Mouse (Mus musculus) erythroid progenitor cell, adult 5-6 weeks (primary cell): ENCODE measurements at regions not wholly inside any gene's neighbourhood (a gene's known extent, or its start where the extent isn't known, plus 50 kb on each side); places are given as distances from the start of the nearest gene placed in this dataset.

Source experiments
- ATAC-seq: replicated peaks from 2 replicates; pipeline ENCODE4 v1.8.0; 2016; ENCODE audit warnings: moderate number of reproducible peaks, mild to moderate bottlenecking, moderate TSS enrichment, inconsistent platforms; ENCODE audit not compliant: poor library complexity, low FRiP score, severe bottlenecking

DNA sequence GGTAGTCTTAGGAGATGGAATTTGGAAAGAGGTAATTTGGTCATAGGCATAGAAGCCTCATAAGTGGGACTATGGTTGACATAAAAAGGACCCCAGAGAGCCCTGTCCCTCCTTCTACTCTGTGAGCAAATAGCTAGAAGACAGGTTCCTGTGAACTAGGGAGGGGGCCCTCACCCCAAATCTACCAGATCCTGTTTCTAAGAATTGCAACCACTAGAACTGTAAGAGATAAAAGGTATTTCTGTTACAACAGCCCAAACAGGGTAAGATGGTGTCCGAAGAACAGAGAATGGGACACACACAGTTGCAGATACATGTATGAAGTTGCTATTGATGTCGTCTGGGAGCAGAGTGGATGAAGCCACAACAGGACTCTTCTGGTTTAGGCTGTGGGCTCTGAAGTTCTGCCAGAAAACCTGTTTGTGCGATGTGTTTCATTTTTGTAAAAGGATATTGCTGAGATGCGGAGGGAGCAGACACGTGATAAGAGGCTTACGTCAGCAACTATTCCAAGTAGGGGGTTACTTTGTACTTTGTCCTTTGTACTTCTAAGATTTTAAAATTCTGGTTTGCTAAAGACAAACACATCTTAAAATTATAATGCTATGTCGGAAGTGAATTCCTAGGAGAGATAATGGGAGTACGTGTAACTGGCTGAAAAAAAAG, 164.0 kb downstream of the Usp46 start:
- no peak for ATAC-seq

DNA sequence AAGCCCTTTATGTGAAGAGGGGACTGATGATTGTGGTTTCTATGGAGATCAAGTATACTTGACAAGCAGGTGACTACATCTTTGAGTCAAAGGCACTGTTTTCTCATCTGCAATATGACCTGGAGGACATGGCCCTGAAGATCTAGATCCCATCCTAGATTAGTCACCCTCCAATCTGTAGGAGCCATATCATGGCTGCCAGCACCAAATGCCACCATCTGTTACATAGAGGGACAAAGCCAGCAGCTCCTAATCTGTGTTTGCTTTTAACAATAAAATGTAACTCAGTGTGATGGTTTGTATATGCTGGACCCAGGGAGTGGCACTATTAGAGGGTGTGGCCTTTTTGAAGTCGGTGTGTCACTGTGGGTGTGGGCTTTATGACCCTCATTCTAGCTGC, 156.1 kb downstream of the Usp46 start:
- ATAC-seq, result no peak

DNA sequence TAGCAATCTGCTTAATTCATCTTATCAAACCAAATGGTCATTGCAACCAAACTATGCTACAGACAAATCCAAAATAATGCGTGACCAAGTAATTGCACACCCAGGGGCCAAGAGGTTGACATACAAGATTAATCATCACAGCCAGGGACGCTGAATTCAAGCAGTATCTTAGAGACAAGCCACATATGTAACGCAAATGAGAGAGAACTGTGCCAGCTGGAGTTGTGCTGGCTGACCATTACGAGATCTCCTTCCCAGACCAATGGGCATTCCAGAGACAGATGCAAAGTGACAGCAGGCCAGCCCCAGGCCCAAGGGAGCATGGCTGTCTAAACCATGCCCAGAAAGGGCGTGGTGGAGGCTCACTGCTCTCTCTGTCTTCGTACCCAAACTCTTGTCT, 155.1 kb downstream of the Usp46 start:
- ATAC-seq, result no peak

DNA sequence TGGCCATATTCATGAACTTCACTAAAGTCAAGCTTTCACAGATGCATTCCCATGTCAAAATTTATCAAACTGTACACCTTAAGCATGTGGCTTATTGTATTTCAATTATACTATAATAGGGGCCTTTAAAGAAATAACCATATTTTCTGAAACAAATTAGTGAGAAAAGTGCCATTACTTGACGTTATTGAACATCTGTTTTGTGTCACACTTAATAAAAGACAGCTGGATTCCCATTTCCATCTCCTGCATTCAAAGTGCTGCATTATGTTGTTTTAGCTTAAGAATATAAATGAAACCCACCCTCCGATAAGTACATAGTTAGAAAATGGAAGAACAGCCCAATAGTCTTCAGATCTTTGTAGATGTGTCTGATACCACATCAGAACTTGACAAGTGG, 150.2 kb downstream of the Usp46 start:
- ATAC-seq, result no peak

DNA sequence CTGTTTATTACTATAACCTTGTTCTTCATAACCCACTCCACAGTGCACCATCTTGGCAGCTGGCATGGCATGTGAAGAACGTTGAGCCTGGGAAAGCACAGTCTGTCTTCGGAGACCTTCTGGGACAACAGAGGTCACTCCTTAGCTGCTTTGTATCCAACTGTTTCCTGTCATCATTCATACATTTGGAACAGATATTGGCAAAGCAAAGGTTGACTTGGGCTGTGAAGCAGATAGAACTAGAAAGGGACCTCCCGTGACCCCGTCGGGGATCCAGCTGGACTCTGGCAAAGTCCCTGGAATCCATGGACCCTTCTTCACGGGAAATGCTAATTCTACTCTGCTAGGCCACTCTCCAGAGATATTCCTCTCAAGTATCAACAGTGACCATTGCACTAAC, 148.3 kb downstream of the Usp46 start:
- ATAC-seq, result no peak

DNA sequence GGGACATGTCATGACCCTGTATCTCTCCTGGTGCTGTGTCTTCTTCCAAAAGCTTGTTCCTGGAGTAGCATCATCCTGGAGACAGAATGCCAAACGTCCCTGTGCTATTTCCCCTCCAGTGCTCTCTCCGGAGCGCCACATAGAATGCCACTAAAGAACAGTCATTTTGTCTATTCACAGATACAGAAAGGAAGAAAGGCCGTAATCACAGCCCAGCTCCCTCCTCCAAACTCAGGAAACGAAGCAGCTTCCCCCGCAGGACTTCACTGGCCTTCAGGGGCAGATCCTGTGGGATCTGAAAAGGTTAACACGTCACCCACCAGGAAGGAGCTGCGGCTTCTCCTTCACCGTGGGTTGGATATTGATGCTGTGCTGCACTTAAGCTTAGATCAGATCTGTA, 140.7 kb downstream of the Usp46 start:
- ATAC-seq, result no peak

DNA sequence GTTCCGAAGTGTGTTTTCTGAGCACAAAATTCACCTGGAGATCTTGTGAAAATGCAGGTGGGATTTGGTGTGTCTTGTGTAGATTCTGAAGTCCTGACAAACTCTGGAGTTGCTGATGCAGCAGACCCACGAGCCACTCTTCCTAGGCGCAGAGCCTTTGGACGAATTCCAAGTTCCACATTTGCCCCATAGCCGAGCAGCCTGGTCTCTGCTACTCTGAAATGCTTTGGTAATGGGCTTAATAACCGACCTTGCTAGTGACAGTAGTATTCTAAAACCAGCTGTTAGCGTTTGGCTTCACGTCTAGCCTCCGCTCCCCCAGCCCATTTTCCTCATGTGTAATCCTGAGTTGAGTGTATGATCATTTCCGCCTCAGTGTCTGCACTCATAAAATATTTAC, 139.5 kb downstream of the Usp46 start:
- no peak for ATAC-seq

DNA sequence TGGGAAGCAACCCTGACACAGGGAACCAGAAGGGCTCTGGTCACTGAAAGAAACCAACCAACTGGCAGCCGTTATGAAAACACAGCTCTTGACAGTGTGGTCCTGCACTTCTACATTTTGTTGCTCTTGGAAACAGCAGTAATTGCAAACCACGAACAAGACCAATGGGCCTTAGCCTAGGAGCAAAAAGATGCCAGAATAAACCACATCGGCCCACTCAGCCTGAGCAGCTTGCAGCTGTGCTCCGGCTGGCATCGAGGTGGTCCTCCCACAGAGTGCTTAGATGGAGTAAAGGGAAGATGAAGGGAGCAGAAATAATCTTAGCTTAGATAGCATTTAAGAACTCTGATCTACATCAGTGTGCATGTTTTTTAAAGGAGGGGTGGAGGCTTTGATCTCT, 138.0 kb downstream of the Usp46 start:
- ATAC-seq, result no peak

DNA sequence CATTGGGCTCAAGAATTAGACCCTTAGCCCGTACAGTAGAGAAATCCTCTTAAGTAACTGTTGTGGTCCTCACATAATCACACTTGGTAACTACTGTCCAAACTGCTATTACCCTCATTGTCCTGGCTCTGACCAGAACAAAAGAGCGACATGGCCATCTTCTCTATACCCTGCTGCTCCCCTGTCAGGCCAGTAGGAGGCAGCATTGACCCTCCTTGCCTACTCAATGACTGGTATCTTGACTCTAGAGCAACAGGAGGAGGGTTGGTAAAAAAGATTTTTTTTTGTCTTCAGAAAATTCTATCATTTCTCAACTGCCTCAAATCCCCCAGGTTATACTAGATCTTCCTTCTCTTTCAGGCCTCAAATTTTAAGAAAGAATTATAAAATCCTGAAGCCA, 130.4 kb downstream of the Usp46 start:
- ATAC-seq, result 0 out of 2 replicates have a peak, but pooled peaks have one; percentile 57

DNA sequence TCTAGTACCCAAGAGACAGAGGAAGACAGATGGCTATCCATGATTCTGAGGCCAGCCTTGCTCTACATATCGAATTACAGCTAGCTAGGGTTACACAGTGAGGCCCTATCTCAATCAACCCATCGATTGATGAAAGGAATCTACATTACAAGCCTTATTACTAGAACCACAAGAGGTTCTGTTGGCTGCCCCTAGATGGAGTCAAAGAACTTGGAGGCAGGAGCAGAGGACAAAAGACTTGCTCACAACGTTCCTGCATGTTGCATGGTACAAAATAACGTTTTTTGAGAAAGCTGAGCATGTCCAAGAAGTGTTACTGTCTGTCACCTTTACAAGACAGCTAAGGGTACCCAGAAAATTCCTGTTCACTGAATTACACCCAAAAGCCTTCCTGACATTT, 129.8 kb downstream of the Usp46 start:
- ATAC-seq, result no peak

DNA sequence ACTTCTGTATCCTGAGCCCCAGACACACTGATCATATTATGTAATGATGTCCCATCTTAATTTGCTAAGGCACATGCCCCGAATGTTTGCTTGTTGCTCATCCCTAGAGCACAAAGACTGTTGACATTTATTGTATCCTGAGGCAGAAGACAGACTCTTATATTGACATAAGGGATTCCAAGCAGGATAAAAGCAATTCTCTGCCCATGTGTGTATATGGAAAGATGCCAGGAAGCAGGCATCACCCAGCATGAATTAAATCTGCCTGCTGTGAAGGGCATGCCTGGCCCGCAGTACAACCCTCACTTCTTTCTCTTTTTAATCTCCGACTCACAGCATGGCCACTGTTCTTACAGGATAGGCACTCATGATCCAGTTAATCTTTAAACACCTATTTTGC, 125.3 kb downstream of the Usp46 start:
- no peak for ATAC-seq

DNA sequence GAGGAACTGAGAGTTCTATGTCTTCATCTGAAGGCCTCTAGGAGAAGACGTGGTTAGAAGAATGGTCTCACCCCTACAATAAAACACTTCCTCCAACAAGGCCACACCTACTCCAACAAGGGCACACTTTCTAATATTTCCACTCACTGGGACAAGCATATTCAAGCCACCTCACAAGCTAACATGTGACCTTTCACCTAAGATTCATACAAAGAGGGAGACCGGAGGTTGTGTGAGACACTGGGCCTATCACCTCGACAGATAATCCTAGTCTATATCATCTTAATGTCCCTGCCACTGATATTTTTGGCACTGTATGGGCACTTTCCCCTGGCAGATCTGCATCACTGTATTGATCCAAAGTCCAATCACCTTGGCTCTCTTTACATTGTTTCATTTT, 122.6 kb downstream of the Usp46 start:
- no peak for ATAC-seq

DNA sequence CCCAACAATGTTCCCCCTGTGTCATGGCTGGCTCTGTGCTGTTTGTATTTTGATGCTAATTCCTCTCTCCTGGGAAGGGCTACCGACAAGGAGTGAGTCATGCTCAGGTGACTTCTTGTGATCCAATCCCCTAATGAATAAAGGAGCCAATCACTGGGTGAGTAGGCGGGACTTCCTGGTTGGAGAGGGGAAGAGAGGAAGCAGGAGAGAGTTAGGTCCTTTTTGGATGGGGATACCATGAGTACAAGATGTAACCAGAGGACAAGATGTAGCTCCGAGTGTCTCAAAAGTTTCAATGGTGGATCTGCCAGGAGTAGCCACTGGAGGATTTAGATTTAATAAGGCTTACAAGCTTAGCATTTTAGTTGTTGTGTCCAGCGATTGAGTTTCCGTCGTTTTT, 122.1 kb downstream of the Usp46 start:
- no peak for ATAC-seq

DNA sequence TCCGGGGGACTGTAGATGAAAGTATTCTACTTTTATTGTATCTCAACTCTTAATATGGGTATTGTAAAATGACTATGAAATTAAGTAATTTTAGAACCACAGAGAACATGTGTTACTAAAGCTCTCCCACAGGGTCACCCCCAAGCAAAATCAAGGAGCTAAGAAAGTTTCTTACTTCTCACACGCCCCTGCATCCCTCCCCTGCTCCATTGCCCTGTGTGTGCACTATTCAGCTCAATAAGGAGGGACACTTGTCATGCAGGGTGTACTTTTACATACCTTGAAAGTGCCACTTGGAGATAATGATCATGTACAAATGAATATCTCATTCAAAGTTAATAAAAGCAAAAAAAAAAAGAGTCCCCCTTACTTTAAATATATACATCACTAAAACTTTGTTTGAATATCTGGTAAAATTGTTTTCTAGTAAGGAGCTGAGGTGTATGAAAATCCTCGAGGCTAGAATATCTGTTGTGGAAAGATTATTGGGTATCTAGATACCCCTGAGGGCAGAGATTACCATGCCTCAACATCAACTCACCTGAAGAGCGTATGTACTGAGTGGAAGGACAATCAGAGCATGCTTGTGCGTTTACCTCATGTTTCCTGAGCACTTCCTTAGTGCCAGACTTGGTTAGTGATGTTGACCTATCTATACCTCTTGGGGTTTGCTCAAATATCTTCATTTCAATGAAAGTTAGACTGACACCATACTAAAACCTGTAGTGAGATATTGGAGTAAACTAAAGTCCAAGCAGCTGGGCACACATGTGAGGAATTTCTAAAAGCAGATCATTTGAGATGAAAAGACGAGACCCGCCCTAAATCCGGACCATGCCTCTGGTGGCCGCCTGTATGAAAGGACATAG, 120.0 kb downstream of the Usp46 start:
- ATAC-seq, result no peak
